Mouse (Mus musculus): ENCODE measurements around the gene Slc6a1. TPM values are rescaled to one million over a fixed set of nuclear protein-coding genes. Genes with fewer than 3 reads are reported as not detected.

The Slc6a1 gene
- polyA plus RNA-seq, 1 experiment = 0.61 TPM

GRCm38 (mm10) chr6:114345156-114345555 is 62.7 kb downstream of the Slc6a1 start:
- Histone ChIP-seq H3K27ac (ENCODE audit: insufficient read depth, low read length) (no peak overlapping the region), H3K27me3 (ENCODE audit: control insufficient read depth, insufficient read depth, low read length) (no peaks in the 10 kb centered on the region), H3K36me3 (ENCODE audit: control insufficient read depth, insufficient read depth, low read length) (no peaks in the 10 kb centered on the region), H3K4me3 (ENCODE audit: extremely low read depth, insufficient read depth, insufficient read length) (no peak overlapping the region), H3K4me1 (ENCODE audit: control insufficient read depth, insufficient read depth, insufficient read length) (no peaks in the 10 kb centered on the region)
- peak in 1 of 2 experiments; percentile 25 for DNase-seq (ENCODE audit: low read depth in 1 of 2, low spot score in 2 of 2)
- WGBS = 39% methylated on average over 4 of the region's 4 CpGs
- peak; percentile 32; the same call in 1 of the 2 replicates for TF ChIP-seq CTCF (IDR thresholded peaks at IDR 0.05; ENCODE audit: extremely low read depth, insufficient read depth, insufficient read length, insufficient replicate concordance)
- no peak for TF ChIP-seq POLR2A (IDR thresholded peaks at IDR 0.05; ENCODE audit: low read depth, low read length)

GRCm38 (mm10) chr6:114347831-114348754 is 65.7 kb downstream of the Slc6a1 start:
- WGBS = 50% methylated on average over 13 of the region's 13 CpGs
- TF ChIP-seq POLR2A (IDR thresholded peaks at IDR 0.05; ENCODE audit: low read depth, low read length) = no peak
- Histone ChIP-seq H3K4me1 (ENCODE audit: control insufficient read depth, insufficient read depth, insufficient read length) (no peaks in the 10 kb centered on the region), H3K27me3 (ENCODE audit: control insufficient read depth, insufficient read depth, low read length) (no peaks in the 10 kb centered on the region), H3K36me3 (ENCODE audit: control insufficient read depth, insufficient read depth, low read length) (no peaks in the 10 kb centered on the region), H3K4me3 (ENCODE audit: extremely low read depth, insufficient read depth, insufficient read length) (no peak overlapping the region), H3K27ac (ENCODE audit: insufficient read depth, low read length) (no peak overlapping the region)
- DNase-seq (ENCODE audit: low read depth in 1 of 2, low spot score in 2 of 2) = no peak

- Histone ChIP-seq H3K27me3 (ENCODE audit: control insufficient read depth, insufficient read depth, low read length) (no peaks in the 10 kb centered on the region), H3K27ac (ENCODE audit: insufficient read depth, low read length) (no peak overlapping the region), H3K4me1 (ENCODE audit: control insufficient read depth, insufficient read depth, insufficient read length) (no peaks in the 10 kb centered on the region), H3K36me3 (ENCODE audit: control insufficient read depth, insufficient read depth, low read length) (no peaks in the 10 kb centered on the region), H3K4me3 (ENCODE audit: extremely low read depth, insufficient read depth, insufficient read length) (no peak overlapping the region)
- TF ChIP-seq POLR2A (IDR thresholded peaks at IDR 0.05; ENCODE audit: low read depth, low read length) (no peak), CTCF (IDR thresholded peaks at IDR 0.05; ENCODE audit: extremely low read depth, insufficient read depth, insufficient read length, insufficient replicate concordance) (no peak)
- no peak for DNase-seq (ENCODE audit: low read depth in 1 of 2, low spot score in 2 of 2)
- WGBS = 67% methylated on average over 4 of the region's 4 CpGs
These were observed 72.2 kb downstream of the Slc6a1 start for GRCm38 (mm10) chr6:114354635-114355034.

GRCm38 (mm10) chr6:114358171-114358570 is 75.7 kb downstream of the Slc6a1 start:
- Histone ChIP-seq H3K27ac (ENCODE audit: insufficient read depth, low read length) (no peak overlapping the region), H3K27me3 (ENCODE audit: control insufficient read depth, insufficient read depth, low read length) (no peaks in the 10 kb centered on the region), H3K4me1 (ENCODE audit: control insufficient read depth, insufficient read depth, insufficient read length) (no peaks in the 10 kb centered on the region), H3K4me3 (ENCODE audit: extremely low read depth, insufficient read depth, insufficient read length) (no peak overlapping the region), H3K36me3 (ENCODE audit: control insufficient read depth, insufficient read depth, low read length) (no peaks in the 10 kb centered on the region)
- WGBS = 67% methylated on average over 3 of the region's 3 CpGs
- DNase-seq (ENCODE audit: low read depth in 1 of 2, low spot score in 2 of 2) = no peak
- TF ChIP-seq CTCF (IDR thresholded peaks at IDR 0.05; ENCODE audit: extremely low read depth, insufficient read depth, insufficient read length, insufficient replicate concordance) (no peak), POLR2A (IDR thresholded peaks at IDR 0.05; ENCODE audit: low read depth, low read length) (no peak)

GRCm38 (mm10) chr6:114362355-114362754 is 79.9 kb downstream of the Slc6a1 start:
- TF ChIP-seq CTCF (IDR thresholded peaks at IDR 0.05; ENCODE audit: extremely low read depth, insufficient read depth, insufficient read length, insufficient replicate concordance) (no peak), POLR2A (IDR thresholded peaks at IDR 0.05; ENCODE audit: low read depth, low read length) (no peak)
- H3K27ac ChIP-seq (ENCODE audit: insufficient read depth, low read length) = no peak overlapping the region
- no peaks in the 10 kb centered on the region for H3K36me3 ChIP-seq (ENCODE audit: control insufficient read depth, insufficient read depth, low read length)
- DNase-seq (ENCODE audit: low read depth in 1 of 2, low spot score in 2 of 2) = no peak
- 20% methylated on average over 4 of the region's 4 CpGs for WGBS
- no peak overlapping the region for H3K4me3 ChIP-seq (ENCODE audit: extremely low read depth, insufficient read depth, insufficient read length)
- H3K4me1 ChIP-seq (ENCODE audit: control insufficient read depth, insufficient read depth, insufficient read length) = no peaks in the 10 kb centered on the region
- no peaks in the 10 kb centered on the region for H3K27me3 ChIP-seq (ENCODE audit: control insufficient read depth, insufficient read depth, low read length)

GRCm38 (mm10) chr6:114363740-114364139 is 81.3 kb downstream of the Slc6a1 start:
- TF ChIP-seq POLR2A (IDR thresholded peaks at IDR 0.05; ENCODE audit: low read depth, low read length) (no peak), CTCF (IDR thresholded peaks at IDR 0.05; ENCODE audit: extremely low read depth, insufficient read depth, insufficient read length, insufficient replicate concordance) (no peak)
- DNase-seq (ENCODE audit: low read depth in 1 of 2, low spot score in 2 of 2) = no peak
- Histone ChIP-seq H3K36me3 (ENCODE audit: control insufficient read depth, insufficient read depth, low read length) (no peaks in the 10 kb centered on the region), H3K27ac (ENCODE audit: insufficient read depth, low read length) (no peak overlapping the region), H3K27me3 (ENCODE audit: control insufficient read depth, insufficient read depth, low read length) (no peaks in the 10 kb centered on the region), H3K4me1 (ENCODE audit: control insufficient read depth, insufficient read depth, insufficient read length) (no peaks in the 10 kb centered on the region), H3K4me3 (ENCODE audit: extremely low read depth, insufficient read depth, insufficient read length) (no peak overlapping the region)
- 88% methylated on average over 8 of the region's 8 CpGs for WGBS

GRCm38 (mm10) chr6:114364734-114365133 is 82.3 kb downstream of the Slc6a1 start:
- TF ChIP-seq CTCF (IDR thresholded peaks at IDR 0.05; ENCODE audit: extremely low read depth, insufficient read depth, insufficient read length, insufficient replicate concordance) = no peak
- TF ChIP-seq POLR2A (IDR thresholded peaks at IDR 0.05; ENCODE audit: low read depth, low read length) = no peak
- no peak overlapping the region for H3K27ac ChIP-seq (ENCODE audit: insufficient read depth, low read length)
- H3K36me3 ChIP-seq (ENCODE audit: control insufficient read depth, insufficient read depth, low read length) = no peaks in the 10 kb centered on the region
- H3K4me3 ChIP-seq (ENCODE audit: extremely low read depth, insufficient read depth, insufficient read length) = no peak overlapping the region
- no peaks in the 10 kb centered on the region for H3K4me1 ChIP-seq (ENCODE audit: control insufficient read depth, insufficient read depth, insufficient read length)
- WGBS = 26% methylated on average over 5 of the region's 5 CpGs
- DNase-seq (ENCODE audit: low read depth in 1 of 2, low spot score in 2 of 2) = no peak
- H3K27me3 ChIP-seq (ENCODE audit: control insufficient read depth, insufficient read depth, low read length) = no peaks in the 10 kb centered on the region

All from spleen, adult 2 months (tissue).